Comparison of ENCODE assay signal across 11 mouse cellular contexts in genomic region chr9:66007603-66008202, GRCm38 (mm10). TPM values are rescaled to one million over a fixed set of nuclear protein-coding genes. Genes with fewer than 3 reads are reported as not detected.
DNase-seq lines count a peak whose midpoint lies in the region.
"Had no signal": no experiment of that assay in that cellular context is flagged by ENCODE, and none has a peak within 500 bp of the region (broad histone marks: within the 10 kb centered on the region; RNA-seq: fewer than 3 reads in every experiment).

No protein-coding gene starts in this region.

- DNase-seq in right cerebral cortex, adult 18-20 months, result peak; percentile 81
- no peak for DNase-seq in right cerebral cortex, postnatal 4 days
- peak; percentile 32 to 56 for DNase-seq in cerebellum, postnatal 25 days
- peak; percentile 16 to 19 for DNase-seq in layer of hippocampus, postnatal 25 days (ENCODE audit: extremely low spot score in 1 of 2, low spot score in 1 of 2)
- DNase-seq in telencephalon, adult 2 months (ENCODE audit: low read depth, low spot score), result peak; percentile 42
- DNase-seq in liver, result no peak
- no peak for DNase-seq in lung, postnatal 14 days
- DNase-seq in kidney, postnatal 14 days, result no peak
- DNase-seq: adrenal gland, postnatal 25 days; heart, adult 2 months; heart, postnatal 36 days had no signal

RNA-seq across cellular contexts. Expression of gene Ppib, which starts 52.3 kb away (rescaled TPM):
- 100 to 1,000 TPM; 229 to 238 TPM for total RNA-seq in layer of hippocampus, postnatal 25 days (2021)

Comparison
In these comparisons a context has a peak if more than half of its experiments do, and no peak if none do; other contexts are left out.
1. DNase-seq: peak in right cerebral cortex, adult 18-20 months (single experiment), cerebellum, postnatal 25 days (2 of 2), layer of hippocampus, postnatal 25 days (2 of 2) and telencephalon, adult 2 months (single experiment); none in right cerebral cortex, postnatal 4 days (single experiment), liver (single experiment), lung, postnatal 14 days (single experiment) and kidney, postnatal 14 days (single experiment).